In genomic region chr12:28686199-28686879, GRCm38 (mm10) we compare ENCODE assay signal across 14 mouse cellular contexts. TPM values are rescaled to one million over a fixed set of nuclear protein-coding genes. Genes with fewer than 3 reads are reported as not detected.
A peak's percentile ranks its signal among the peaks of the same experiment; 100 is the strongest.
DNase-seq lines count a peak whose midpoint lies in the region; ATAC-seq and TF ChIP-seq lines count a peak whose summit lies in the region.
"Had no signal": no experiment of that assay in that cellular context is flagged by ENCODE, and none has a peak within 500 bp of the region (broad histone marks: within the 10 kb centered on the region; RNA-seq: fewer than 3 reads in every experiment).

No protein-coding gene starts in this region.

- H3K9me3 ChIP-seq in forebrain, embryonic 12.5 days, result no peaks in the 10 kb centered on the region
- H3K9me3 ChIP-seq in forebrain, embryonic 10.5 days, result no peaks in the 10 kb centered on the region
- no peaks in the 10 kb centered on the region for H3K9me3 ChIP-seq in stomach, embryonic 15.5 days
- H3K9me3 ChIP-seq in stomach, postnatal 0 days (ENCODE audit: control insufficient read depth, low read length), result no peaks in the 10 kb centered on the region
- H3K9me3 ChIP-seq in liver, postnatal 0 days (ENCODE audit: low read length), result no peaks in the 10 kb centered on the region

- no peak for DNase-seq in forebrain, embryonic 10.5 days (ENCODE audit: extremely low spot score, low spot score)
- no peak for DNase-seq in stomach, postnatal 0 days (ENCODE audit: low spot score)
- peak; percentile 52 for DNase-seq in liver, postnatal 0 days
- DNase-seq in thymus, postnatal 4 days, result no peak
- no peak for DNase-seq in lung, adult 18-20 months
- no peak for DNase-seq in gastrocnemius, adult 8-10 months (ENCODE audit: low spot score in 2 of 2)
- DNase-seq: cerebellum, adult 8-10 months; kidney, adult 11 months; kidney, postnatal 25 days; lung, postnatal 36 days; right cerebral cortex, postnatal 25 days; thymus, adult 18-20 months had no signal

- no peaks in the 10 kb centered on the region for H3K4me1 ChIP-seq in forebrain, embryonic 12.5 days
- H3K4me1 ChIP-seq in forebrain, embryonic 10.5 days, result peaks cover 4% of the 10 kb centered on the region; the same call in 1 of the 2 replicates
- no peaks in the 10 kb centered on the region for H3K4me1 ChIP-seq in stomach, embryonic 15.5 days
- H3K4me1 ChIP-seq in stomach, postnatal 0 days (replicated peaks; ENCODE audit: control insufficient read depth, insufficient read depth), result no peaks in the 10 kb centered on the region
- H3K4me1 ChIP-seq in liver, postnatal 0 days (ENCODE audit: insufficient read depth), result peaks cover 10% of the 10 kb centered on the region

- H3K4me3 ChIP-seq in forebrain, embryonic 12.5 days (replicated peaks), result no peak overlapping the region
- no peak overlapping the region for H3K4me3 ChIP-seq in forebrain, embryonic 10.5 days
- no peak overlapping the region for H3K4me3 ChIP-seq in stomach, embryonic 15.5 days (replicated peaks)
- no peak overlapping the region for H3K4me3 ChIP-seq in stomach, postnatal 0 days (ENCODE audit: low read depth, low read length)
- no peak overlapping the region for H3K4me3 ChIP-seq in liver, postnatal 0 days (ENCODE audit: low read depth, low read length)

- no peak for TF ChIP-seq CTCF in stomach, postnatal 0 days (IDR thresholded peaks at IDR 0.05; ENCODE audit: low read depth)
- TF ChIP-seq CTCF in liver, postnatal 0 days (IDR thresholded peaks at IDR 0.05; ENCODE audit: low read depth), result no peak

- H3K4me2 ChIP-seq in forebrain, embryonic 12.5 days, result no peak overlapping the region
- no peak overlapping the region for H3K4me2 ChIP-seq in stomach, embryonic 15.5 days
- H3K4me2 ChIP-seq in stomach, postnatal 0 days (replicated peaks; ENCODE audit: low read depth), result no peak overlapping the region
- H3K4me2 ChIP-seq in liver, postnatal 0 days (ENCODE audit: low read depth, low read length), result peak overlapping the region; percentile 15; the same call in 1 of the 2 replicates

- H3K27me3 ChIP-seq in forebrain, embryonic 12.5 days, result no peaks in the 10 kb centered on the region
- no peaks in the 10 kb centered on the region for H3K27me3 ChIP-seq in forebrain, embryonic 10.5 days (ENCODE audit: poor library complexity, severe bottlenecking)
- no peaks in the 10 kb centered on the region for H3K27me3 ChIP-seq in stomach, embryonic 15.5 days (replicated peaks)
- no peaks in the 10 kb centered on the region for H3K27me3 ChIP-seq in stomach, postnatal 0 days (ENCODE audit: control insufficient read depth, insufficient read depth, low read length)
- no peaks in the 10 kb centered on the region for H3K27me3 ChIP-seq in liver, postnatal 0 days (ENCODE audit: insufficient read depth, low read length)

- H3K36me3 ChIP-seq in forebrain, embryonic 12.5 days (replicated peaks), result peaks cover 24% of the 10 kb centered on the region
- peaks cover 53% of the 10 kb centered on the region for H3K36me3 ChIP-seq in forebrain, embryonic 10.5 days (replicated peaks)
- H3K36me3 ChIP-seq in stomach, embryonic 15.5 days, result peaks cover 19% of the 10 kb centered on the region; the same call in 1 of the 2 replicates
- peaks cover 6% of the 10 kb centered on the region for H3K36me3 ChIP-seq in stomach, postnatal 0 days (ENCODE audit: control insufficient read depth, insufficient read depth, low read length)
- peaks cover 13% of the 10 kb centered on the region for H3K36me3 ChIP-seq in liver, postnatal 0 days (replicated peaks; ENCODE audit: insufficient read depth, low read length)

- no peak overlapping the region for H3K27ac ChIP-seq in forebrain, embryonic 12.5 days
- no peak overlapping the region for H3K27ac ChIP-seq in forebrain, embryonic 10.5 days
- H3K27ac ChIP-seq in stomach, embryonic 15.5 days, result no peak overlapping the region
- no peak overlapping the region for H3K27ac ChIP-seq in stomach, postnatal 0 days (replicated peaks)
- H3K27ac ChIP-seq in liver, postnatal 0 days (ENCODE audit: low read depth), result peak overlapping the region; percentile 67

- ATAC-seq in forebrain, embryonic 12.5 days (ENCODE audit: low FRiP score), result 0 out of 2 replicates have a peak, but pooled peaks have one; percentile 17
- peak; percentile 41; the same call in 1 of the 2 replicates for ATAC-seq in stomach, embryonic 15.5 days (ENCODE audit: insufficient read depth, low FRiP score, low read depth)
- ATAC-seq in stomach, postnatal 0 days (ENCODE audit: low FRiP score, low TSS enrichment), result no peak
- ATAC-seq in liver, postnatal 0 days, result peak; percentile 91

- H3K9ac ChIP-seq in forebrain, embryonic 12.5 days, result no peak overlapping the region
- no peak overlapping the region for H3K9ac ChIP-seq in stomach, embryonic 15.5 days
- H3K9ac ChIP-seq in stomach, postnatal 0 days (ENCODE audit: low read length), result no peak overlapping the region
- H3K9ac ChIP-seq in liver, postnatal 0 days (replicated peaks), result no peak overlapping the region

- WGBS in forebrain, embryonic 12.5 days, result 72% methylated on average over 8 of the region's 8 CpGs
- WGBS in forebrain, embryonic 10.5 days, result 73% methylated on average over 8 of the region's 8 CpGs
- WGBS in stomach, embryonic 15.5 days, result 58% methylated on average over 8 of the region's 8 CpGs
- WGBS in stomach, postnatal 0 days, result 49% methylated on average over 8 of the region's 8 CpGs
- WGBS in liver, postnatal 0 days (ENCODE audit: insufficient replicate concordance), result 55% methylated on average over 8 of the region's 8 CpGs

- no peak for TF ChIP-seq EP300 in stomach, postnatal 0 days (optimal IDR thresholded peaks at IDR 0.05)
- TF ChIP-seq EP300 in liver, postnatal 0 days (IDR thresholded peaks at IDR 0.05; ENCODE audit: low read depth), result no peak

RNA-seq across cellular contexts. Expression of gene Adi1, which starts 11.3 kb away (rescaled TPM):
- 41.6 and 44.1 TPM in 2 replicates for polyA plus RNA-seq in forebrain, embryonic 12.5 days (2016; fragmentation: Nextera tagmentation; extraction: Ambion mirVana)
- 53.4 and 59.2 TPM in 2 replicates for polyA plus RNA-seq in forebrain, embryonic 10.5 days (2016; fragmentation: Nextera tagmentation; extraction: Ambion mirVana)
- polyA plus RNA-seq in stomach, embryonic 15.5 days (2015; fragmentation: Nextera tagmentation; extraction: Ambion mirVana), result 76.7 and 79.8 TPM in 2 replicates
- 50.9 and 55.2 TPM in 2 replicates for polyA plus RNA-seq in stomach, postnatal 0 days (2015; fragmentation: Nextera tagmentation; extraction: Ambion mirVana)
- polyA plus RNA-seq in liver, postnatal 0 days (2015; fragmentation: Nextera tagmentation; extraction: Ambion mirVana), result 91.6 and 104 TPM in 2 replicates
- total RNA-seq in gastrocnemius, adult 8-10 months (2022), result 100 to 1,000 TPM in 2 of 4 experiments, 10 to 100 TPM in 2; 81.5 to 137 (median 98.1) TPM

RNA-seq across cellular contexts. Expression of gene Rnaseh1, which starts 36.9 kb away (rescaled TPM):
- 29.0 and 30.2 TPM in 2 replicates for polyA plus RNA-seq in forebrain, embryonic 12.5 days (2016; fragmentation: Nextera tagmentation; extraction: Ambion mirVana)
- polyA plus RNA-seq in forebrain, embryonic 10.5 days (2016; fragmentation: Nextera tagmentation; extraction: Ambion mirVana), result 33.6 and 37.1 TPM in 2 replicates
- polyA plus RNA-seq in stomach, embryonic 15.5 days (2015; fragmentation: Nextera tagmentation; extraction: Ambion mirVana), result 26.5 and 30.6 TPM in 2 replicates
- 17.2 and 18.1 TPM in 2 replicates for polyA plus RNA-seq in stomach, postnatal 0 days (2015; fragmentation: Nextera tagmentation; extraction: Ambion mirVana)
- 9.6 and 10.4 TPM in 2 replicates for polyA plus RNA-seq in liver, postnatal 0 days (2015; fragmentation: Nextera tagmentation; extraction: Ambion mirVana)
- 1 to 10 TPM; 5.1 to 8.7 (median 7.2) TPM for total RNA-seq in gastrocnemius, adult 8-10 months (2022)

RNA-seq across cellular contexts. Expression of gene Rps7, which starts 50.6 kb away (rescaled TPM):
- polyA plus RNA-seq in forebrain, embryonic 12.5 days (2016; fragmentation: Nextera tagmentation; extraction: Ambion mirVana), result 650 and 690 TPM in 2 replicates
- polyA plus RNA-seq in forebrain, embryonic 10.5 days (2016; fragmentation: Nextera tagmentation; extraction: Ambion mirVana), result 656 and 679 TPM in 2 replicates
- 607 and 697 TPM in 2 replicates for polyA plus RNA-seq in stomach, embryonic 15.5 days (2015; fragmentation: Nextera tagmentation; extraction: Ambion mirVana)
- polyA plus RNA-seq in stomach, postnatal 0 days (2015; fragmentation: Nextera tagmentation; extraction: Ambion mirVana), result 726 and 771 TPM in 2 replicates
- 493 and 504 TPM in 2 replicates for polyA plus RNA-seq in liver, postnatal 0 days (2015; fragmentation: Nextera tagmentation; extraction: Ambion mirVana)
- 100 to 1,000 TPM; 161 to 241 (median 222) TPM for total RNA-seq in gastrocnemius, adult 8-10 months (2022)
